Mouse (Mus musculus): ENCODE results near the gene Macf1.
"Not testable (repeated sequence)": the region's sequence is repeated elsewhere in the genome, so short reads cannot be mapped to it uniquely, and the experiment has no call there.

Macf1 gene

DNA sequence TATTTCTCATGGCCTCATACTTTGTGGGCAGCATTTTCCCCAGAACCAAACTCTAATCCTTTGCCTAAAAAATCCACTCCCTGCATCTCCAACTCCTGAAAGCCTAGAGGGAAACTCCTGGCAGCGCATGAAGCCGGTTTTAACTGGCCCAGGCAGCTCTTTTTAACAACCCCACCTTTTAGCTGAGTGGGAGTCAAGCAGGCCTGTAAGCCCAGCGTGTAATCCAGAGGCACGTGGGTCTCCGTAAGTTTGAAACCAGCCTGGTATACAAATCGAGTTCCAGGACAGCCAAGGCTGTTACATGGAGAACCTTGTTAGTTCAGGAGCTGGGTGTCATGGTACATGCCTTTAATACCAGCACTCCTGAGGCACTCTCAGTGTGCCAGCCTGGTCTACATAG is 14.5 kb downstream of the Macf1 start:
- DNase-seq = no peak

DNA sequence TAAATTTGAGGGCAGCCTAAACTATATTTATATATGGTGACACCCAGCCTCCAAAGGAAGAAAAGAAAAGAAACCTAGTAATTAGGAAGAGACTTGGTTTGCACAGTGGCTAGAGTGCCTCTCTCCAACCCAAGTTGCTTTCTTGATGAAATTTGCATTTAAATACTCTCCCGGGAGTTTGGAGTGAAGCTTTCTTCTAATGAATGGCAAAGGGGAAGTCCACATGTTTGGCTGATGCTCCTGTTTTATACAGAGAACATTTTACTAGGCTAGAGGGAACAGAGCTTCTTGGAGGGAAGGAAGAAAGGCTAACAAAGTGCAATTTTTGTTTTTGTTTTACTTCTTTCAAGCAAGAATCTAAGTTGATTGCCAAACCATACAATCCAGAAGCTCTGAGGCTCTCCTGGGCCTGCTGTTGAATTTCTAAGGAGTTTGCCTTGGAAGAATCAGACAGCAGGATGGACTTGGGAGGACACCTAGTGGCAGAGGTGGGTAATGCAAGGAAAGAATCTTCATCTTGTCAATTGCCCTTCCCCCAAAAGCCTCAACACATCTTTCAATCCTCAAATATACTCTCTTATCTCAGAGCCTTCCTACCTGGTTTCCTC is 16.8 kb downstream of the Macf1 start:
- peak; percentile 66 for DNase-seq

DNA sequence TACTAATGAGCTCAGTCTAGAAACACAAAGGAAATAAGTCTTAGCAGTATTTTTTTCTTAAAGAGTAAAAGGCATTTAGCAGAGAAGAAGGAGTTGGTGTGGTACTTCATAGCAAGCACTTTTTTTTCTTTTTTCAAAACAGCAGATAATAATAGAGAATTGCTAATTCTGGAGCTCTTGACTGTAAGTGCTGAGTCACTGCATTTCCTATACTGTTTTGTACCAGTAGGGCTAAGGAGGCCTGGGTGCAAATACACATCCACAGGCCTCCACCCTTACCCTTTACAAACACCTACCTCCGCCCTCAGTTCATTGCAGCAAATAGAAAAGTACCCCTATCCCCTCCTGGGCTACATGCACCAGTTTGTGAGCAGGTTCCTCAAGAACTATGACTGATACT is 17.6 kb downstream of the Macf1 start:
- no peak for DNase-seq

DNA sequence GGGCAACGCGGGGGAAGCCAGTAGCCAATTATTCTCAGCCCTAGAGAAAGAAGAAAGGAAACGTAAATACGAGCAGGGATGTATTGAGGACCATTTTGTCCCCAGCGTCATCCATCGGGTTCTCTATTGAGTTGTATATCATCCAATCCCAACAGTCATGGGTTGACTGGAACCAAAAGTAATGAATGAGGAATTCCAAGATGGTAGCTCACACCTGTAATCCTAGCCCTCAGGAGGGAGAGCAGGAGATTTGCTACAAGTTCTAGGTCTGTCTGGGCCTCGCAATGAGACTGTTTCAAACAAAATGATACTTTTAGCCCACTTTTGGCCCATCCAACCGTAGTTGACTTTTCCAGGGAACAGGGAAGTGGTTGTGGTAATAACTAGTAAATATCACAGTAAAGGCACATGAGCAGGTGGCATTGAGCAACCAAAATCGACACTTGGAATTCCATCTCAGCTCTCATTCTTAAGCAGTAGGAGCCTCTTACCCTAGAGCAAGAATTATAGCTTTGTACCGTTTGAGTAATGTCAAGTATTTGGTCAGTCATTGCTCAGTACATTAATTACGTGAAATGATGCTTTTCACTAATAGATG is 18.4 kb downstream of the Macf1 start:
- DNase-seq = no peak

DNA sequence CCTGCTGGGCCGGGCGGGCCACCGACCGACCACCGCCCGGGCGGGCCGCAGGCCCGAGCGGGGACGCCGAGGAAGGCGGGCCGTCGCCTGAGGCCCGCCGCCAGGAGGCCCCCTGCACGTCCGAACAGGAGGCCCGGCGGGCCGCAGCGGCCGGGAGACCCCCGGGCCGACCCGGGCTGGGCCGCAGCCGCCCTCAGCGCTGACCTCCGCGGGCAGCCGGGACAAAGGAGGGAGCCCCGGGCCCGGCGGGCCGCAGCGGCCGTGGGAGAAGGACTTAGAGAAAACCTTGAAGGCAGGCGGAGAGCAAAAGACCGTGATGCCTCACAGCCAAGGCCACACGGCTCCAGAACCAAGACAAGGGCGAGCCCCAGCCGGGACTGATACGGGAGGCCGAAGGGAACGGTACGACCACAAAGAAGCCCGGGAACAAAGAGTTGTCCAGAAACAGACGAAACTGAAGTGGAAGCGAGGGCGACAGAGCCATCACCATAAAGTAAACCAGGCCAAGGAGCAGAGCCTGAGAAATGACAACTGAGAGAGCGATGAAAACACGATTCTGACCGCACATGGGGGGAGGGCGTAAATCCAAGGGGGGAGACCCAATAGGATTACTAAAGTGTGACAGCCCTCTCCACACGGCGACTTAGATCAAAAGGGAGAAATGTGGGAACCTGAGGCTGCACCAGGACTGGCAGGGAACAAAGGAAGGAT is 19.1 kb downstream of the Macf1 start:
- DNase-seq = no peak

DNA sequence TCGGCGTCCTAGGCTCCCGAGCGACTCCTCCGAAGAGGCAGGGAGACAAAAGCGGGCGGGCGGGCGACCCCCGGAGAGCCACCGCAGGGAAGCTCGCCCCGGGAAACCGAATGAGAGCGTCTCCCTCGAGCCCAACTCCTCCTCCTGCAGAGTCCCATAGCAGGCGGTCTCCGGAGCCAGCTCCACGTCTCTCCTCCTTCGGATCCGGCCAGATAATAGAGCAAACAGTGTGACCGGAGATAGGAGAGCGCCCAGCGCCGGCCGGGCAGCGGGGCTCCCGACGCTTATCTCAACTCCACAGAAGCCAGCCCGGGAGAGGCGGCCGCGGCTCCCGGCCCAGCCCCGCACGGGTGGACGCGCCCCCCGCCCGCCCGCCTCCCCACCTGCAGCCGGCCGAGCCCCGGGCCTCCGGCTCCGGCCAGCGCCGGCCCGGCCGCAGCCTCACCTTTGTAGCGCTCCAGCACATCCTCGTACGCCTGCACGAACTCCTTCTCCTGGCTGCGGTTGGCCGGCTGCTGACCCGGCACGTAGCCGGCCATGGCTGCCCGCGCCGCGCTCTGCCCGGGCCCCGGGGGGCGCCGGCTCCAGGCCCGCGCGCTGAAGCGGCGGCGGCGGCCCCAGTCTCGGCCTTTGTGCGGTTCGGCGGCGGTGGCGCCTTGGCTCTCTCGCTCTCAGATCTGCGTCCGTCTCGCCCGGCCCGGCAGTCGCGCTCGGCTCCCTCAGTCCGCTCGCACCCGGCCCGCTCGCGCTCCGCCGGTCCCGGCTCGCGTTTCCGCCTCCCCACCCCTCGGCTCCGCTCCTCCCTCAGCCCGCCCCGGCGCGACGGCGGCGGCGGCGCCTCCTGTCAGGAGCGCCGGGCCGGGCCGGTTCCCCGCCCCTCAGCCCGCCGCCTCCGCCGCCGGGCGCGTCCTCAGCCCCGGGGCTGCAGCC is 19.9 kb downstream of the Macf1 start:
- DNase-seq = peak; percentile 67

DNA sequence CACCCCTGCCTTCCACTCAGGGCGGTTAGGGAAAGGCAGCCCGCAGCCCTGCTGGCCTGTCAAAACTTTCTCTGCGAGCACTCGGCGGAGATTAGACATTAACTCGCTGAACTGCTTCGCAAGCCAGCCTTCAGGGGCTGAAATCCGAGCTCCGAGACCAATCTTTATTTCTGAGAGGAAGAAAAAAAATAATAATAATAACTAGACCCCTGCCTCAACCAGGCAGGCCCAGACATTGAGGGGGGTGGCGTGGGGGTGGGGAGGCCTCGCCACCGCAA is 20.5 kb downstream of the Macf1 start:
- DNase-seq = no peak

DNA sequence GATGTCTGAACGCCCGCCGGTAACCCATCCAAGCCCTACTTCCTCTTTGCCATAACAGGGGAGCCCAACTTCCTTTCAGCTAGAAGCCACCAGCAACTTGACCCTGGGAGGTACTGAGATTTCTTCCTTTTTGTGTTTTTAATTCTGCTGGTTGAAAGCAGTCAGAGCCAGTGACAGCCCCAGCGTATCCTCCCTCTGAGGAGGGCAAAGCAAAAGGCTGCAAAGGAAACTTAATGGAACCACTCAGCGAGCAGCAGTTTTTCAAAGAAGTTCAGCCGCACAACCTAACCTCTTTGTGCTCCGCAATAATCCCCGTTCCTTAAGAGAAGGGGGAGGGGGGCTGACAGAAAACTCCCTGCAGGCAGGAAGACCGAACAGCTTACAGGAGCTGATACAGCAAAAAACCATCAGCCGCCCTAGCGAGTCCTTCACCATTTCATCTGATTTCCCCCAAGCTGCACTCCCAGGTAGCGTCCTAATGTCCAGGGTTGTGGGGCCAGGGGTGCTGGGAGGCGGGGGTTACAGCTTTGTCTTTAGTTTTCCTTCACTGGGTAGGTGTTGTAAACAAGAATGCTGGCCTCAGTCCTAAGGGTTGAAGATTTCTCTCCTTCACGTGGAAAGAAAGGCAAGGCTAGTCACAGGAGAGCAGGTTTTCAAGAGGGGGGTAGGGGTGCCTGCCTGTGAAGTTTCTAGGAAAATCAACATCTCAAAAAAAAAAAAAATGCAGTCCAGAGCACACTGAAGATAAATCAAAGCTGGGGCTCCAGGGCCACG is 21.1 kb downstream of the Macf1 start:
- DNase-seq = peak; percentile 4

DNA sequence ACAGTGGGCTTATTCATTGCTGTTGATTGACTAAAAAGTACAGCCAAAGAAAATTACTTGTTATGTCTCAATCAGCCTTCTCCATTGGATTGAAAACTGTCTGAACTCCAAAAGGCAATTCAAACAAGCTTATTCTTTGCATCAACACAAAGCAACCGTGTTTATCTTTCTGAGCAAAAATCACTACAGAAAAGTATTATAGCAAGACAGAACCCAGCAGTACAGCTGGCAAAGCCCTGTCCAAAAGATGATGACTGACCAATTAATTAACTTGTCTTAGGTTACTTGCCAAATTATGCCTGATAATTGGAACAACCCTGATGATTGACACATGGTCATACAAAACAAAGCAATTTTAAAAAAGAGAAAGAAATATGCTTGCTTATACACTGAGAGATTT is 26.0 kb downstream of the Macf1 start:
- DNase-seq = no peak

DNA sequence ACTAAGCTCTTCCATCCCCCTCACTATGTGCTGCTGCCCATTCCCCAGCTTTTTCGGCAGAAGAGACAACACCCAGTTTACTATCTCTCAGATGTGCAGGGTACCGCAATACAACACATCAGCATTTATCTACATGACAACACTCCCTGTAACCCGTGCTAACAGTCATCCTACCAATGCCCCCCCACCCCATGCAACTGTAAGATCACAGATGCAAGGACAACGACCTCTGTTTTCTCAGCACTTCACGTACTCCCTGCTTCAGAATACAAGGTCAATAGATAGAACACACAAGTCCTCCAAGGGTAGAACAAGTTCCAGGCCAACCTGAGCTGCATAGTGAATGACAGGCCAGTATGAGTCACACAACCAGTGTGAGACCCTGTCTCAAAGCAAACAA is 28.9 kb downstream of the Macf1 start:
- DNase-seq = no peak

DNA sequence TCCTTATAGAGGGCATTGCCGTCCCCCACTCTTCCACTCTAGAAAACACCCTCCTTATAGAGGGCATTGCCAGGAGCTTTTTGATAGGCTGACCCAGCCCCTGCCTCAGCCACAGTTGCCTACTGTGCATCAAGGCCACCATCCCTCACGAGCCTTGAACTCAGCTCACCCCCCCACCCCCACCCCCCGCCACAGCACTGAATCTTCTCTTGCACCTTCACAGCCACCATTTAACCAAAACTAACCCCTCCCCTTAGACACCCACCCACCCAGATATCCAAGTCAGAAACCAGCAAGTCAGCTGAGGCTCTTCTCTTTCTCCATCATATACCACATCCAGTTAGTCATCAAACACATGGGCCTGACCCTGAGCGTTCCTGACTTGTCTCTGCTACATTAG is 29.6 kb downstream of the Macf1 start:
- DNase-seq = no peak

DNA sequence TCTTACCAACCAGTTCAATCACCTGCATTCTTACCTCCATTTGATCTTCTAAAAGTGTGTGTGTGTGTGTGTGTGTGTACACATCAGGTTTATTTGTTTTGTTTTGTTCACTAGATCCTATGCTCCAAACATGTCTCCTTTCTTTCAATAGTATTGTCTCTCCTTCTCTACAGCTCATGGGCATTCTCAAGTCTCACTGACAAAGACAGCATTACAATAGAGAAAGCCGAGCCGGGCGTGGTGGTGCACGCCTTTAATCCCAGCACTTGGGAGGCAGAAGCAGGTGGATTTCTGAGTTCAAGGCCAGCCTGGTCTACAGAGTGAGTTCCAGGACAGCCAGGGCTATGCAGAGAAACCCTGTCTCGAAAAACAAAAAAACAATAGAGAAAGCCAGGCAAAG is 30.7 kb downstream of the Macf1 start:
- not testable (repeated sequence) for DNase-seq

DNA sequence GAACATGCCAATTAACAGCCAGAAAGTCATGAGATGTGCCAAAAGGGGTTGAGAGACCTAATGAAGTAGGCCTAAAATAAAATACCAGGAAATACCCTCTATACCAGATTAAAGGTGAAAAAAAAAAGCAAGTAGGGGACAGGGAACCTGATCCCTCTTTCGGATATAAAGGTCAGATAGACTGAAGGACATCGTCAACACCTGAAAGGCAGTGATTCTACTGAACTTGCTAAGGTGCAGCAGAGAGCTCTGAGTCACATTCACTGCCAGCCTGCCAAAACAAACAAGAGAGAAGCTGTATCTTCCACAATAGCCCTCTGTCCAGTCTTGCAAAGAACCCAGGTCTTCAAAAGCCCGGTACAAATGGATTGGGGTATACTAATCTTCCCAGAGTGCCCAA is 32.0 kb downstream of the Macf1 start:
- no peak for DNase-seq

DNA sequence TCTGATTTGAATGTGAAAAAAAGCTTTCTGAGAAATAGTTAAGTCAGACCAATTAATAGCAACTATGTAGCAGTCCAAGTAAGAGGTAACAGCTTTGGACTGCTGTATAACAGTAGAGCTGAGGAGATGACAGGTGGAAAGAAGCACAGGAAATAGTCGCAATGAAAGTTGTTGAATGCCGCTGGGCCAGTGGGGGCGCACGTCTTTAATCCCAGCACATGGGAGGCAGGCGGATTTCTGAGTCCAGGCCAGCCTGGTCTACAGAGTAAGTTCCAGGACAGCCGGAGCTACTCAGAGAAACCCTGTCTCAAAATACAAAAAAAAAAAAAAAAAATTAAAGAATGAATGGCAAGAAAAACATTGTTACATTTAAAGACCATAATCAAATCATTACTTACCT is 35.0 kb downstream of the Macf1 start:
- DNase-seq = no peak

DNA sequence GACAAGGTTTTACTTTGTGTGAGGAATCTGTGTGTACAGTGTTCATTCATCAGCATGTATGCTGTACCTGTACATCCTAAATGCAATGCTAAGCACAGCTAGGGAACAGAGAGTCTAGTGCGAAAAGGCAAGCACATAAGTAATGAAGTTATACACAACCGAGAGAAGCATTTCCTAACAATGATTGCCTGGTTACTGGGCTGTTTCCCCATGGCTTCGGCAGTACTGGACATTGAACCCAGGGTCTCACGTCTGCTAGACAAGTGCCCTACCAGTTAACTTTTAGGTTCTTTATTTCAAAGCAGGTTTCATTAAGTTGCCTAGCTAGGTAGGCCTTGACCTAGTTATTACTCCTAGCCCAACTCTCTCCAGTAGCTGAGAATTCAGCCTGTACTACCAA is 36.5 kb downstream of the Macf1 start:
- DNase-seq = no peak

DNA sequence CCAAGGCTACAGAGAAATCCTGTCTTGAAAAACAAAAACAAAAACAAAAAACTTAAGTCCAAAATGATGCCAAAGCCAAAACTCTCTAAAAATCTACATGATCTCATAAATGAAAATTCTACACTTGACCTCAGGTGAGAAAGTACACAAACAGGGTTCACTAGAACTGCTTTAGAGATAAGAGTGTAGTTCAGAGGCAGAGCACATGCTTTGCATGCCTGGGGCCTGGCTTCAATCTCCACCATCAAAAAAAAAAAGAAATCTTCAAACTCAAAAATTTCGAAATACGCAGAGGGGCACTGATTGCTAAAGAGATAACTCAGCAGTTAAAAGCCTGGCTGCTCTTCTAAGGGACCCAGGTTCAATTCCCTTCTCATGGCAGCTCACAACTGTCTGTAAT is 37.1 kb downstream of the Macf1 start:
- DNase-seq = no peak

DNA sequence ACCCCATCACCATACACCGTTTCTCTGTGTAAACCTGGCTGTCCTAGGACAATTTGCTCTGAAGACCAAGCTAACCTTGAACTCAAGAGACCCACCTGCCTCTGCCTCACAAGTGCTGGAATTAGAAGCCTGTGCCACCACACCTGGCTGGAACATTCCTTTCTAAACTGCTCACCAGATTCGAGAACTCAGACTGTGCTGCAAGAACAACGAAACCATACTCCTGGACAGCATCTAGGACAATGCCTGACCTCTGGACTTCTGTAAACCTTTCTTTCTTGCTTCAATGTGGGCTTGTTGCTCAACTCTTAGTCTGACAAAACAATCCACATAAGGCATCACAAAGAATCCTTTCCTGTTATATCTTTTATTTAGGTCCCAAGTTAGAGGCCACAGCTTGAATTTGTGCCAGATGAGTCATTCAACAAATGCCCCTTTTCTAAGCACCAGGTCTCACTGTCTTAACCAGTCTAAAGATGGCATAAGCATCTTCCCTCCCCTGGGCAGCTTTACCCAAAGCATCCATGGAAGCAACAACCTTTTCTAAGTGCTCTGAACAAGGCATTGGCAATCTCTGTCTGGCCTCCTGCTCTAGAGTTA is 38.8 kb downstream of the Macf1 start:
- no peak for DNase-seq

DNA sequence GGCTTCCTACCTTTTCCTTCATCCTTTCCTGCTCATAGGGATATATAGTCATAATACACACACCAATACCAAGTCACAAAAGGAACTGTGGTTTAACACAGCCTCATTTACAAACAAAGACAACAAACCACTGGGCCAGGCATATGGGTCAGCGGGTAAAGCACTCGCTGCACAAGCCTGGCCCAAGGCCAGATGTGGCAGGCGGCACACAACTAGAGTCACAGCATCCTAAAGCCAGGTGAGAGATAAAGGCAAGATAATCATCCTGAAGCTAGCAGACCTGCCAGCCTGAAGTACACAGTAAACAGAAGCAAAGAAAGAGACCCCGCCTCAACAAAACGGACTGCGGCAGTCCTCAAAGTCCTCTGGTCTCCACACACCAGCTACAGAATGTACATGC is 40.6 kb downstream of the Macf1 start:
- no peak for DNase-seq

DNA sequence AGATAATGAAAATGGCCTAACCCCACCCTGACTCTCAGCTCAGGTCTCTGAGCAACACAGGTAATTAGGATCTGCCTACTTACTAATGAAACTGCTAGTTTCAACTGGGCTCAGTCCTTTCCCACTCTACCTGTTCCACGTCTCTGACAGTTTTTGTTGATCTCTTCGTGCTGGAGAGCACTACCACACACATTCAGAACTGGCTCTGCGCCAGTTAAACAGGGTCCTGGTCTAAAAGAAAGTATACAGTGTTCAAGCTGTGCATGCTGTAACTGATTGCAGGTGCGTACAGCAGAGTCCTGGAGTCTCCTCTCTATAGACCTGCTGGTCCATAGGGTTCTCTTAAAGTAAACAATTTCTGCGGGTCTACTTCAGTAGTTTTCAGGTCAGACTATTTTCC is 41.3 kb downstream of the Macf1 start:
- no peak for DNase-seq

DNA sequence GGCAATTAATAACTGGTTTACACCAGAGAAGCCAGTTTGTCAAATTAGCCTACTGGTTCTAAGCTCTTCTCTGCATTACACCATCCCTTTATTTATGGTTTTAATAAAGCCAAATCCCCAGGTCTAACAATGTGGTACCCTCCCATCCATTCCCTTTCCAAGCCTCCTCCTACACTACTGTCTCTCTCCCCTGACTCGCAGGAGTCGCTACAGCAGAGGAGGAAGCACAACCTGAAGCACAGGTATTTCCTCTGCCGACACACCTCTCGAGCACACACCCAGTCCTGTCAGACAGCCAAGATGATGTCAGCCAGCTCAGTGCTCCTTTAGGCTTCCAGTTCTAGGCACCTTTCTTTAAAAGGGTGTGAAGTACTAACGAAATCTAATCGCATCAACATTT is 47.0 kb downstream of the Macf1 start:
- DNase-seq = no peak

DNA sequence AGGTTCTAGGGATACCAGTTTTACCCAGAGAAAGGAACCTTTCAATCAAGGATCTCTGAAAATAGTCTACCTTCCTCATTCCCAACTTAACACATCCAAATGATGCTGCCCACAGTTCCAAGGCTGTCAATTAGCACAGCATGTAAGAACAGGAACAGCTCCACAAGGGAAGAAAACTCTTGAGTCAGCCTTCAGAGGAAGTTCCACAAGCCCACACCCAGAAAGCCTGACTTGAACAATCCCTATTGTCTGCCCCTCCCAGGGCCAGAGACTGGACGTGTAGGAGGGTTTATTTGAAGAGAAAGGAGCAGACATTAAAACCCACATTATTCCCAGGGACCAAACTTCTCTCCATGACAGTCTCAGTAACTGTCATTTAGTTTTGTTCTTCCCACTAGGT is 48.7 kb downstream of the Macf1 start:
- DNase-seq = no peak

DNA sequence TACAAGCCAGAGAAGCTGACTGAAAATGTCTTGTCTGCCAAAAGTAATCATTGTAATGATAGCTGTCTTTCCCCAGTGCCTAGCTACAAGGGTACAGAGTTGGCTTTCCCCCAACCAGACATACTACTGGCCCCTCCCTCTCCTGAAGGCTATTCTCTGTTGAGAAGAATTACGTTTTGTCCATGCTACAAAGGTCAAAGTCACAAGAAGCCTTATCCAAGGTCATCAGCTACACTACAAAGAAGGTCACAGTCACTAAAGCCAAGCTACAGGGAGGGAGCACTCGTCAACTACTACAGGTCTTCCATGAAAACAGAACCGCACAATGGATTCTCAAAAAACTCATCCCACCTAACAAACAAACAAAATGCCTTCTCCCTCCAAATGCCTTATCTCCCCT is 49.7 kb downstream of the Macf1 start:
- DNase-seq = no peak

DNA sequence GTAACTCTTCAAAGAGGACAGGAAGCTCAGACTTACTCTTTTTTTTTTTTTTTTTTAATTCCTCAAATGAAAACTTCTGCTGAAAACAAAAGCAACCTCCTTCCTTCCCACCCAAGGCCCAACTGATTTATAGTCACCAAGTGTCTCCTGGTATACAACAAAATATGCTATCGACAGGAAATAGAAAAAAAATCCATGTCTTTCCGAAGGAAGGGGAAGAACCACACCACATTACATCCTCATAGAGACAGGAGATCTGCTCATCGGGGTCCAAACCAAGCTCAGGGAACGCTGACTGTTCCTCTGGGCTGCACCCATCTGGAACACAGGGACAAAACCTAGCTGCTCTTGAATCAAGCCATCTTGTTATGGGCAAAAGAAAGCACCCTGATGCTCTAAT is 50.3 kb downstream of the Macf1 start:
- DNase-seq = no peak

All from thymus, postnatal 25 days (tissue).